Mouse (Mus musculus) liver, adult 2 months (tissue): Measurements from ENCODE around the gene Entpd2. TPM values are rescaled to one million over a fixed set of nuclear protein-coding genes. Genes with fewer than 3 reads are reported as not detected.

Experiments used
- DNase-seq: peaks from one replicate; pipeline ENCODE4 v3.0.0-alpha.2; 2011; ENCODE audit warnings: low read depth, low spot score; ENCODE audit errors: extremely low read depth
- H3K27ac ChIP-seq: fragments of 200-500 bp; replicated peaks from 2 replicates; pipeline ENCODE4 v1.5.1; 2012; ENCODE audit warnings: low read depth, mild to moderate bottlenecking, control low read depth, inconsistent platforms, low read length; ENCODE audit not compliant: insufficient read depth
- H3K27me3 ChIP-seq: fragments of 200-500 bp; 2 replicates; pipeline ENCODE4 v1.6.1; 2012; ENCODE audit warnings: mild to moderate bottlenecking, moderate library complexity, low read length, inconsistent platforms; ENCODE audit not compliant: control insufficient read depth, insufficient read depth
- H3K36me3 ChIP-seq: fragments of 200-500 bp; 2 replicates; pipeline ENCODE4 v1.6.1; 2012; ENCODE audit warnings: low read length, inconsistent platforms; ENCODE audit not compliant: control insufficient read depth, insufficient read depth
- H3K4me1 ChIP-seq: fragments of 200-500 bp; 2 replicates; pipeline ENCODE4 v1.6.1; 2011; ENCODE audit warnings: low read length; ENCODE audit not compliant: control insufficient read depth, insufficient read depth
- H3K4me3 ChIP-seq: fragments of 200-500 bp; 2 replicates; pipeline ENCODE4 v1.5.1; 2011; ENCODE audit warnings: low read depth, mild to moderate bottlenecking, control low read depth, low read length, moderate library complexity; ENCODE audit not compliant: insufficient read depth
- H3K79me2 ChIP-seq: fragments of 200-500 bp; 2 replicates; pipeline ENCODE4 v1.6.1; 2012; ENCODE audit warnings: inconsistent platforms, mild to moderate bottlenecking, low read length, moderate library complexity; ENCODE audit not compliant: control insufficient read depth, insufficient read depth
- H3K9ac ChIP-seq: fragments of 200-500 bp; 2 replicates; pipeline ENCODE4 v1.6.1; 2012; ENCODE audit warnings: low read depth, mild to moderate bottlenecking, control low read depth, inconsistent platforms, low read length
- CTCF ChIP-seq: fragments of 200-500 bp; IDR thresholded peaks from 2 replicates; pipeline ENCODE4 v1.5.1; 2011; ENCODE audit warnings: low read depth, low read length, control low read depth
- POLR2A ChIP-seq: fragments of 200-500 bp; IDR thresholded peaks from 2 replicates; pipeline ENCODE4 v1.6.1; 2011; ENCODE audit warnings: low read length, control low read depth; ENCODE audit not compliant: insufficient read depth; ENCODE audit errors: extremely low read depth
- WGBS: fragments of 180-500 bp; shearing (Covaris S2); methylation state at CpG from one replicate; pipeline ENCODE4 v1.1.7; 2018; 5-methylcytosine and 5-hydroxymethylcytosine counted together
- polyA plus RNA-seq: library from polyadenylated mRNA; depleted of rRNA; stranded (reverse); fragments of >200 nt; gene quantifications from 2 replicates; pipeline ENCODE4 v1.2.3, GENCODE M21; 2012; rRNA removed
- total RNA-seq: library from RNA; depleted of rRNA; stranded (reverse); fragments of >200 nt; gene quantifications from 2 replicates; pipeline ENCODE4 v1.2.3, GENCODE M21; 2014; rRNA removed

The Entpd2 gene
- total RNA-seq (0.87 and 0.92 TPM in 2 replicates), polyA plus RNA-seq (5.6 and 9.7 TPM in 2 replicates)

GRCm38 (mm10) chr2:25395721-25396596 lies at the start of gene Entpd2:
Entpd2 (plus strand) TSS chr2:25395874.
- H3K27ac ChIP-seq = no peak within 1 kb of the TSS
- H3K9ac ChIP-seq = peak within 1 kb of the TSS; percentile 85
- TF ChIP-seq CTCF = peak; percentile 43
- 0 out of 2 replicates have a peak, but pooled peaks have one; percentile 26 for TF ChIP-seq POLR2A
- DNase-seq = peak; percentile 40
- H3K79me2 ChIP-seq = no peaks in the 10 kb centered on the region
- no peaks in the 10 kb centered on the region for H3K27me3 ChIP-seq
- peaks cover 3% of the 10 kb centered on the region; the same call in 1 of the 2 replicates for H3K4me1 ChIP-seq
- H3K4me3 ChIP-seq = peak within 1 kb of the TSS; percentile 76
- H3K36me3 ChIP-seq = no peaks in the 10 kb centered on the region
- 3% methylated on average over 57 of the region's 57 CpGs for WGBS

- no peaks in the 10 kb centered on the region for H3K79me2 ChIP-seq
- no peak for DNase-seq
- H3K36me3 ChIP-seq = peaks cover 28% of the 10 kb centered on the region
- H3K4me1 ChIP-seq = no peaks in the 10 kb centered on the region
- WGBS = 39% methylated on average over 7 of the region's 7 CpGs
- no peak overlapping the region for H3K27ac ChIP-seq
- H3K27me3 ChIP-seq = no peaks in the 10 kb centered on the region
- no peak overlapping the region for H3K9ac ChIP-seq
- TF ChIP-seq POLR2A (no peak), CTCF (no peak)
- no peak overlapping the region for H3K4me3 ChIP-seq
These were observed 47.5 kb upstream of the Entpd2 start for GRCm38 (mm10) chr2:25348162-25348561.

- 91% methylated on average over 4 of the region's 4 CpGs for WGBS
These were observed 46.2 kb upstream of the Entpd2 start for GRCm38 (mm10) chr2:25349499-25349898.

GRCm38 (mm10) chr2:25350701-25351100 lies 45.0 kb upstream of the Entpd2 start:
- no peak overlapping the region for H3K4me3 ChIP-seq
- no peak overlapping the region for H3K9ac ChIP-seq
- H3K4me1 ChIP-seq = peaks cover 4% of the 10 kb centered on the region; the same call in 1 of the 2 replicates
- H3K27me3 ChIP-seq = no peaks in the 10 kb centered on the region
- H3K36me3 ChIP-seq = peaks cover 12% of the 10 kb centered on the region; the same call in 1 of the 2 replicates
- H3K27ac ChIP-seq = no peak overlapping the region
- no peak for DNase-seq
- H3K79me2 ChIP-seq = no peaks in the 10 kb centered on the region
- TF ChIP-seq CTCF (no peak), POLR2A (no peak)
- 96% methylated on average over 3 of the region's 3 CpGs for WGBS

More at GRCm38 (mm10) chr2:25349499-25349898, 46.2 kb upstream of the Entpd2 start:
- Histone ChIP-seq H3K9ac (no peak overlapping the region), H3K27me3 (no peaks in the 10 kb centered on the region), H3K36me3 (peaks cover 23% of the 10 kb centered on the region), H3K27ac (no peak overlapping the region), H3K4me1 (no peaks in the 10 kb centered on the region), H3K4me3 (no peak overlapping the region), H3K79me2 (no peaks in the 10 kb centered on the region)
- DNase-seq = no peak
- TF ChIP-seq CTCF (no peak), POLR2A (no peak)

- Histone ChIP-seq H3K27me3 (no peaks in the 10 kb centered on the region), H3K4me1 (peaks cover 11% of the 10 kb centered on the region), H3K27ac (no peak overlapping the region), H3K4me3 (no peak overlapping the region), H3K79me2 (no peaks in the 10 kb centered on the region), H3K36me3 (peaks cover 7% of the 10 kb centered on the region; the same call in 1 of the 2 replicates), H3K9ac (no peak overlapping the region)
- WGBS = 92% methylated on average over 6 of the region's 6 CpGs
- TF ChIP-seq CTCF (no peak), POLR2A (no peak)
- no peak for DNase-seq
These were observed 41.5 kb upstream of the Entpd2 start for GRCm38 (mm10) chr2:25354211-25354610.
